Mouse (Mus musculus) cortical plate, adult 2 months (tissue): Measurements from ENCODE around the gene Fam19a5.

ENCODE experiments used
- CTCF ChIP-seq: fragments of 200-500 bp; IDR thresholded peaks from 2 replicates; pipeline ENCODE4 v1.5.1; 2011; ENCODE audit warnings: mild to moderate bottlenecking, control low read depth, low read length; ENCODE audit not compliant: insufficient read depth; ENCODE audit errors: extremely low read depth
- POLR2A ChIP-seq: fragments of 200-500 bp; IDR thresholded peaks from 2 replicates; pipeline ENCODE4 v1.6.1; 2011; ENCODE audit warnings: mild to moderate bottlenecking, low read length, control low read depth; ENCODE audit not compliant: insufficient read depth; ENCODE audit errors: extremely low read depth

GRCm38 (mm10) chr15:87566040-87566929, 22.2 kb downstream of the Fam19a5 start:
- TF ChIP-seq CTCF (no peak), POLR2A (no peak)
